Mouse (Mus musculus) stomach, postnatal 0 days (tissue): ENCODE measurements around the gene Cplx2. TPM values are rescaled to one million over a fixed set of nuclear protein-coding genes. Genes with fewer than 3 reads are reported as not detected.

Experiments used
- ATAC-seq: fragments of 200-750 bp; cut with Nextera tagmentation; 2 replicates; pipeline ENCODE4 v1.8.0; 2017; ENCODE audit not compliant: low FRiP score, low TSS enrichment
- DNase-seq: peaks from one replicate; pipeline ENCODE4 v3.0.0-alpha.2; 2016; ENCODE audit warnings: low spot score
- H3K27ac ChIP-seq: fragments of 300-500 bp; sonication (generic); replicated peaks from 2 replicates; pipeline ENCODE4 v1.5.1; 2014; ENCODE audit warnings: mild to moderate bottlenecking, control low read depth
- H3K27me3 ChIP-seq: fragments of 300-500 bp; sonication (generic); 2 replicates; pipeline ENCODE4 v1.6.1; 2014; ENCODE audit warnings: low read length; ENCODE audit not compliant: control insufficient read depth, insufficient read depth
- H3K36me3 ChIP-seq: fragments of 300-500 bp; sonication (generic); 2 replicates; pipeline ENCODE4 v1.6.1; 2014; ENCODE audit warnings: low read length, mixed read lengths; ENCODE audit not compliant: control insufficient read depth, insufficient read depth
- H3K4me1 ChIP-seq: fragments of 300-500 bp; sonication (generic); replicated peaks from 2 replicates; pipeline ENCODE4 v1.6.1; 2014; ENCODE audit warnings: antibody characterized with exemption; ENCODE audit not compliant: control insufficient read depth, insufficient read depth
- H3K4me2 ChIP-seq: fragments of 300-500 bp; sonication (generic); replicated peaks from 2 replicates; pipeline ENCODE4 v1.6.1; 2014; ENCODE audit warnings: low read depth, mild to moderate bottlenecking, control low read depth, moderate library complexity
- H3K4me3 ChIP-seq: fragments of 300-500 bp; sonication (generic); 2 replicates; pipeline ENCODE4 v1.5.1; 2014; ENCODE audit warnings: low read depth, low read length, control low read depth
- H3K9ac ChIP-seq: fragments of 300-500 bp; sonication (generic); 2 replicates; pipeline ENCODE4 v1.6.1; 2014; ENCODE audit warnings: mild to moderate bottlenecking, low read length, control low read depth, mixed read lengths
- H3K9me3 ChIP-seq: fragments of 300-500 bp; sonication (generic); 2 replicates; pipeline ENCODE4 v1.6.1; 2016; ENCODE audit warnings: low read length; ENCODE audit not compliant: control insufficient read depth
- CTCF ChIP-seq: IDR thresholded peaks from 2 replicates; pipeline ENCODE4 v1.5.1; 2016; ENCODE audit warnings: antibody characterized with exemption, low read depth, mild to moderate bottlenecking, moderate library complexity
- EP300 ChIP-seq: optimal IDR thresholded peaks from 2 replicates; pipeline ENCODE3; 2016; ENCODE audit warnings: antibody characterized with exemption
- WGBS: fragments of 180-500 bp; shearing (Covaris S2); extraction: QIAGEN DNeasy Blood & Tissue Kit; methylation state at CpG from one replicate; pipeline ENCODE4 v1.1.7; 2014; 5-methylcytosine and 5-hydroxymethylcytosine counted together
- polyA plus RNA-seq: library from polyadenylated mRNA; unstranded; fragments of >200 nt; fragmentation: Nextera tagmentation; extraction: Ambion mirVana; gene quantifications from 2 replicates; pipeline ENCODE4 v1.2.1, GENCODE M21; 2015

The Cplx2 gene
- polyA plus RNA-seq, 1 experiment from 2014 or later = 1.9 TPM

DNA sequence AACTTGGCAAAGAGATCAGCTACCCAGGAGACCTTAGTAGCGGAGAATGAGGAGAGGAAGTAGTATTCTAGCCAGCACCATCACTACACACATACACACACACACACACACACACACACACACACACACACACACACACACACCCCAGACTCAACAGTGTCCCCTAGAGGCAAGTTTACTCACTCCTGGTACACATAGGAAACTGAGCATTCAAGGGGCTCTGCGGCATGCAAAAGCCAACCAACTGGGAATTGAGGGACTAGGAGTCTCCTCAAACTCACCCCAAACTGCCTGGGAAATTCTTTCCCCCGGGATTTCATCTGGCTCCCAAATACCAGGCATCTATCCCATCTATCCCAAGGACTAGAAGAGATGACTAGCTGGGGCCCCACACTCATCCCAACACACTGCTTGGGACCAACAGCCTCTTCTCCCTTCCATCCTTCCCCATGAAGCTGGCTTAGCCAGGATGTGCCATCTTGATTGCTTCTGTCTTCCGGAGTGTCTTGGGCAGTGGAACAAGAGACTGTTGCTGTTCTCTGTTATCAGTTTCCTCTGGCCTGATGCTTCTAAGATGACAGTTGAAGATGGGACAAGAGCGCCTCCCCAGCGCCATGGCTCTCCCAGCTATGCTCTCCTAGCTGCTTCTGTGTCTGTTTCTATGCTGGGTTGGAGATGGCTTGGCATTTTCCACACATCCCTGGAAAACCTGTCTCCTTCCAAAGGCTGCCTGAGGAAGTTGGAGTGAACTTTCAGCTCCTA, 44.3 kb upstream of the Cplx2 start:
- no peak overlapping the region for H3K9ac ChIP-seq
- H3K9me3 ChIP-seq = no peaks in the 10 kb centered on the region
- no peak overlapping the region for H3K4me2 ChIP-seq
- H3K27ac ChIP-seq = no peak overlapping the region
- no peak overlapping the region for H3K4me3 ChIP-seq
- no peaks in the 10 kb centered on the region for H3K4me1 ChIP-seq
- peak; percentile 28 for TF ChIP-seq CTCF
- TF ChIP-seq EP300 = no peak
- H3K36me3 ChIP-seq = no peaks in the 10 kb centered on the region
- DNase-seq (no peak), ATAC-seq (no peak)
- H3K27me3 ChIP-seq = no peaks in the 10 kb centered on the region
- WGBS = 81% methylated on average over 6 of the region's 6 CpGs

DNA sequence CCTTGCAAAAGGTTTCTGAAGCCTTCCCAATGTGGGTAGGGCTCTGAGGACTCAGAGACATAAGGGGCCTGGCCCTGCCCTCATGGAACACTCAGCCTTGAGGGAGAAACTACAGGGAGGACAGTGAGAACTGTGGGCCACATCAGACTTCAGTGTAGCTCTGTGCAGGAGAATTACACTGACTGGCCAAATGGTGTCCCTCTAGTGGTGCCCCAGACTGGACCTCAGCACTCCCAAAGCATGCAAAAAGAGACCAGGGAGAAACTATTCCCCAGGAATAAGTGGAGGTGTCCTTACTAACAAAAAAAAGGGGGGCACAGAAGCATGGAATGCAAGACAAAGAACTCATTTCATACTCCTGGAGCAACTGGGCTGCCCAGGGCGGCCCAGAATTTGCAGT, 43.1 kb upstream of the Cplx2 start:
- no peak overlapping the region for H3K4me2 ChIP-seq
- no peak for ATAC-seq
- no peak overlapping the region for H3K4me3 ChIP-seq
- no peak overlapping the region for H3K27ac ChIP-seq
- no peak overlapping the region for H3K9ac ChIP-seq
- no peaks in the 10 kb centered on the region for H3K9me3 ChIP-seq
- WGBS = 90% methylated on average over 1 of the region's 1 CpGs
- H3K36me3 ChIP-seq = no peaks in the 10 kb centered on the region
- DNase-seq = no peak
- H3K27me3 ChIP-seq = no peaks in the 10 kb centered on the region
- H3K4me1 ChIP-seq = no peaks in the 10 kb centered on the region
- peak; percentile 26; the same call in 1 of the 2 replicates for TF ChIP-seq CTCF
- no peak for TF ChIP-seq EP300

DNA sequence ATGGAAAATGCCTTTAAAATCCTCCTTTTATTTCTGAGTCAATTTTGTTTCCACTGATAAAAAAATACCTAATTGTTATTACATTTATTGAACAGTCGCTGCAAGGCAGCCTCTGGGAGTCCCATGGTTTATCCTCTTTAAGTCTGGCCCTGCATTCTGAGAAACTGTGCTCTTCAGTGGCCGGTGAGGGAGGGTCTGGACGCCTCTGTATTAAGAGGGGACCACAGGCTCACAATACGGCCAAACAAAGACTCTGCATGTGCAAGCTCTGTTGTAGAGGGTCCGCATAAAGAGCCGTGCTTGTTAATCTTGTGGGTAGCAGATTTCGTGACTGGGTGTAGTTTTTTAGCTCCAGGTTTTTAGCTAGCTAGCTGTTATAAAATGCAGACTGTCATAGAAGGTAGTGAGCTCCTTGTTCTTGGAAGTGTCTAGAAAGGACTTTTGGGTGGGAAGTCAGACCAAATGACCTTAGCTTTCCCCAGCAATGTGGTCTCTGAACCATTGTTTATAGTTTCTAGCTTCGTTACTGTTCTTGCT, 42.1 kb upstream of the Cplx2 start:
- WGBS = 65% methylated on average over 8 of the region's 8 CpGs
- Histone ChIP-seq H3K4me2 (no peak overlapping the region), H3K4me1 (no peaks in the 10 kb centered on the region), H3K4me3 (no peak overlapping the region), H3K36me3 (no peaks in the 10 kb centered on the region), H3K27me3 (no peaks in the 10 kb centered on the region), H3K9me3 (no peaks in the 10 kb centered on the region), H3K27ac (no peak overlapping the region), H3K9ac (no peak overlapping the region)
- DNase-seq = no peak
- no peak for TF ChIP-seq CTCF
- TF ChIP-seq EP300 = no peak
- ATAC-seq = no peak

DNA sequence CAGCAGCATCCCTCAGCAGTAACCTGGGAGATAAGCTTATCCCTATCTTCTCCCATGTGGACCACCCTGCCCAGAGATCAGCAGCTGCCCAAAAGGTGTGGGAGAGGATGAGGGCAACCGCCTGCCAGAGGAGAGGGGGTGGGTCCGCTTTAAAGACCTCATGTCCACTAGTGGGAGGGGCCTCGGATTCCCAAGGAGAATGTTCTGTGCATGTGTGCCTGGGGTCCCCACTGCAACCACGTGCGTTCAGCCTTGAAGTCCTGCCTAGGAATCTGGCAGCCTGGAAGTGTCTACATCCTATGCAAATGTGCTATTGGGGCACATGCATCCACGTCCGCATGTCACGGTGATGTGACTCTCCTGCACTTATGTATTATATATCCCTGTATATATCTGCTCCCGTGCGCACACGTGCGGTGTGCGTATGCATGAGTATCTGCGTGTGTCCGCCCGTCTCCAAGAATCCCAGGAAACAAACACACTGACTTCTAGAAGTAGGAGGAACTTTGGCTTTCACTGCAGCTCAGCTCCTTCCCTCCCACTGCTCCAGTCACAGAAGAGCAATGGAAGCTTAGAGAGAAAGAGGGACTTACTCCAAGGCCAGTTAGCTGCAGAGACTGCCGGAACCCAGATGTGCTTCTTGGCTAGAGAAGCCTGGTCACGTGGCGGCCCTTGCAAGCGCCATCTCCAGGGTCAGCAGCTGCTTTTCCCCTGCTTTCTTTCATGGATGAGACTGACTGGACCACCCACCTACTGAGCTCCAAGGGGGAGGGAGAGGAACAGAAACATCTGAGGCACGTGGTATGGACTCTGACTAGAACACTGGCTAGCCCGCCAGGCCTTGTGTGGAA, 39.1 kb upstream of the Cplx2 start:
- TF ChIP-seq EP300 (no peak), CTCF (no peak)
- Histone ChIP-seq H3K9ac (no peak overlapping the region), H3K4me1 (no peaks in the 10 kb centered on the region), H3K27ac (0 out of 2 replicates have a peak overlapping the region, but pooled peaks have one; percentile 14), H3K36me3 (no peaks in the 10 kb centered on the region), H3K27me3 (no peaks in the 10 kb centered on the region), H3K9me3 (no peaks in the 10 kb centered on the region), H3K4me3 (no peak overlapping the region), H3K4me2 (peak overlapping the region; percentile 11; the same call in 1 of the 2 replicates)
- ATAC-seq (peak; percentile 80), DNase-seq (peak; percentile 67)
- 36% methylated on average over 22 of the region's 22 CpGs for WGBS

DNA sequence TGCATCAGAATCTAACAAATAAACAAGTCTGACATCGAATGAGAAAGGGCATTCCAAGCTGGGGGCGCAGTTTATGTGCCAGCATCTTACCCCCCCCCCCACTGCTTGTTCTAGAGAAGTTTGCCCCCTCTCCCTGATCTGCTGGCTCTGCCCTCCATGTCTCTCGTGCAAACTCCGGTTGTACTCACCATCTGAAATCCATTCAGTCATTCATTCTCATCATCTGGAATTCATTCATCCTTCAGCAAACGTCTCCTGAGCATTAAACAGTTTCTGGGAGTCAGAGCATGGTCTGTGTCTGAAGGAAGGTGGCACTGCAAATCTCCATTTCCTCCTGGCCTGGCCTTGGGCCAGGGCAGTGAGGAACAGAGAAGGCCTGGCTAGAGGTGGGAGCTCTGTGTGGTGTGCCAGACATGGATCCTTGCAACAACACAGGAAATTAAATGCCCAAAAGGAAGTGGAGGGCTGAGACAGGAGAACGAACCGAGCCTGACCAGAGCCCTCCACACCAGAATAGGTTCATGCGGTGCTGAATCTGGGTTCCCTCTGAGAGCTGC, 38.1 kb upstream of the Cplx2 start:
- H3K9ac ChIP-seq = no peak overlapping the region
- no peaks in the 10 kb centered on the region for H3K4me1 ChIP-seq
- no peaks in the 10 kb centered on the region for H3K9me3 ChIP-seq
- H3K4me3 ChIP-seq = no peak overlapping the region
- H3K4me2 ChIP-seq = no peak overlapping the region
- no peak for DNase-seq
- H3K27ac ChIP-seq = no peak overlapping the region
- H3K27me3 ChIP-seq = no peaks in the 10 kb centered on the region
- TF ChIP-seq EP300 (no peak), CTCF (no peak)
- ATAC-seq = no peak
- 64% methylated on average over 8 of the region's 8 CpGs for WGBS
- no peaks in the 10 kb centered on the region for H3K36me3 ChIP-seq
